Mouse (Mus musculus): ENCODE measurements around the gene Hoxd13.
A peak's percentile ranks its signal among the peaks of the same experiment; 100 is the strongest.

Hoxd13 gene

GRCm38 (mm10) chr2:74663291-74663925 lies 4.7 kb upstream of the Hoxd13 start:
- peak; percentile 71 for DNase-seq

GRCm38 (mm10) chr2:74666411-74666810 lies 1.7 kb upstream of the Hoxd13 start:
- no peak for DNase-seq

GRCm38 (mm10) chr2:74667191-74667841 lies 794 bp upstream of the Hoxd13 start:
- DNase-seq: no peak

GRCm38 (mm10) chr2:74668370-74669229 lies 490 bp downstream of the Hoxd13 start:
- no peak for DNase-seq

- no peak for DNase-seq
These were observed 1.1 kb downstream of the Hoxd13 start for GRCm38 (mm10) chr2:74669230-74669578.

- DNase-seq: no peak
These were observed 1.6 kb downstream of the Hoxd13 start for GRCm38 (mm10) chr2:74669650-74670235.

- DNase-seq: no peak
These were observed 2.6 kb downstream of the Hoxd13 start for GRCm38 (mm10) chr2:74670632-74671188.

- DNase-seq: no peak
These were observed 3.7 kb downstream of the Hoxd13 start for GRCm38 (mm10) chr2:74671847-74672246.

- DNase-seq: peak; percentile 68
These were observed 4.6 kb downstream of the Hoxd13 start for GRCm38 (mm10) chr2:74672481-74673362.

GRCm38 (mm10) chr2:74673835-74674425 lies 5.8 kb downstream of the Hoxd13 start:
- no peak for DNase-seq

- no peak for DNase-seq
These were observed 7.0 kb downstream of the Hoxd13 start, which contains the start of gene Hoxd12 for GRCm38 (mm10) chr2:74674881-74675665. Hoxd12 (plus strand) TSS chr2:74675013.

GRCm38 (mm10) chr2:74675666-74676282 lies 7.7 kb downstream of the Hoxd13 start:
- no peak for DNase-seq

GRCm38 (mm10) chr2:74676376-74677052 lies 8.4 kb downstream of the Hoxd13 start:
- no peak for DNase-seq

GRCm38 (mm10) chr2:74677106-74677505 lies 9.0 kb downstream of the Hoxd13 start:
- no peak for DNase-seq

GRCm38 (mm10) chr2:74678891-74679595 lies 10.9 kb downstream of the Hoxd13 start, which contains the start of gene Hoxd11:
Hoxd11 (plus strand) TSS chr2:74679557.
- DNase-seq: no peak

GRCm38 (mm10) chr2:74679596-74679971 lies 11.5 kb downstream of the Hoxd13 start:
- DNase-seq: no peak

- no peak for DNase-seq
These were observed 11.9 kb downstream of the Hoxd13 start for GRCm38 (mm10) chr2:74679980-74680379.

GRCm38 (mm10) chr2:74680561-74681398 lies 12.7 kb downstream of the Hoxd13 start:
- no peak for DNase-seq
